Mouse (Mus musculus) limb, embryonic 15.5 days (tissue): ENCODE results near the gene Mlec. TPM values are rescaled to one million over a fixed set of nuclear protein-coding genes. Genes with fewer than 3 reads are reported as not detected.
"Not testable (repeated sequence)": the region's sequence is repeated elsewhere in the genome, so short reads cannot be mapped to it uniquely, and the experiment has no call there.

Source experiments
- ATAC-seq: fragments of 200-750 bp; cut with Nextera tagmentation; 2 replicates; pipeline ENCODE4 v1.8.0; 2017; ENCODE audit warnings: low read depth, moderate TSS enrichment; ENCODE audit not compliant: insufficient number of reproducible peaks, low FRiP score, low TSS enrichment
- H3K27ac ChIP-seq: fragments of 300-500 bp; sonication (generic); 2 replicates; pipeline ENCODE4 v1.5.1; 2015; ENCODE audit warnings: moderate library complexity, mild to moderate bottlenecking, inconsistent platforms
- H3K27me3 ChIP-seq: fragments of 300-500 bp; sonication (generic); 2 replicates; pipeline ENCODE4 v1.6.1; 2015; ENCODE audit warnings: inconsistent platforms
- H3K36me3 ChIP-seq: fragments of 300-500 bp; sonication (generic); 2 replicates; pipeline ENCODE4 v1.6.1; 2015; ENCODE audit warnings: inconsistent platforms
- H3K4me1 ChIP-seq: fragments of 300-500 bp; sonication (generic); 2 replicates; pipeline ENCODE4 v1.6.1; 2015; ENCODE audit warnings: inconsistent platforms
- H3K4me2 ChIP-seq: fragments of 300-500 bp; sonication (generic); 2 replicates; pipeline ENCODE4 v1.6.1; 2015; ENCODE audit warnings: mild to moderate bottlenecking, inconsistent platforms
- H3K4me3 ChIP-seq: fragments of 300-500 bp; sonication (generic); 2 replicates; pipeline ENCODE4 v1.5.1; 2015; ENCODE audit warnings: mild to moderate bottlenecking, inconsistent platforms
- H3K9ac ChIP-seq: fragments of 300-500 bp; sonication (generic); 2 replicates; pipeline ENCODE4 v1.6.1; 2015; ENCODE audit warnings: inconsistent platforms
- H3K9me3 ChIP-seq: fragments of 300-500 bp; sonication (generic); 2 replicates; pipeline ENCODE4 v1.6.1; 2016; ENCODE audit warnings: inconsistent platforms
- WGBS: fragments of 180-500 bp; shearing (Covaris S2); methylation state at CpG from one replicate; pipeline ENCODE4 v1.1.7; 2015; 5-methylcytosine and 5-hydroxymethylcytosine counted together
- polyA plus RNA-seq: library from polyadenylated mRNA; unstranded; fragments of >200 nt; fragmentation: Nextera tagmentation; extraction: Ambion mirVana; gene quantifications from 2 replicates; pipeline ENCODE4 v1.2.1, GENCODE M21; 2015

Gene Mlec
- polyA plus RNA-seq, 1 experiment from 2014 or later = 97.9 TPM

- no peak for ATAC-seq
- 0 out of 2 replicates have a peak overlapping the region, but pooled peaks have one; percentile 25 for H3K4me2 ChIP-seq
Measured at GRCm38 (mm10) chr5:115168641-115169415, 10.8 kb upstream of the Mlec start.

DNA sequence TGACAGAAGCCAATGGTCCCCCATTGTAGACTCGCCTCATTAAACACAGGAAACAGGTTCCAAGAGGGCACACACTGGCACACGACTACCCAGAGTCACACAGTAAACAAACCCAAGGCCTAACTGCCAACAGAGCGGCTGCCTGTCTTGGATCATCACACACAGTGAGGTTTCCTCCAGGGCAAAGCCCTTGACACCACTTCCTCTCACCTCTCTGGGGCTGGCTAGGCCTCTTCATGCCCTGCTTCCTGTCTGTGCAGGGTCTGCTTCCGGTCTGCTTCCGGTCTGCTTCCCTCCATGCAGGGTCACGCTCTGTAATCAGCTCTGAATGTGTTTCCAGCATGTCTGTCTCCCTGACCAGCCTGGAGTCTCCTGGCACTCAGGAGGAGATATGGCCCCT is 9.4 kb upstream of the Mlec start:
- Histone ChIP-seq H3K9ac (no peak overlapping the region), H3K27ac (no peak overlapping the region), H3K4me1 (peaks cover 26% of the 10 kb centered on the region), H3K4me2 (no peak overlapping the region), H3K36me3 (no peaks in the 10 kb centered on the region), H3K4me3 (no peak overlapping the region), H3K9me3 (no peaks in the 10 kb centered on the region), H3K27me3 (no peaks in the 10 kb centered on the region)
- 56% methylated on average over 6 of the region's 6 CpGs for WGBS
- ATAC-seq = no peak

More at GRCm38 (mm10) chr5:115168641-115169415, 10.8 kb upstream of the Mlec start:
- Histone ChIP-seq H3K9me3 (no peaks in the 10 kb centered on the region), H3K9ac (no peak overlapping the region), H3K36me3 (no peaks in the 10 kb centered on the region), H3K4me3 (peak overlapping the region; percentile 0; the same call in 1 of the 2 replicates), H3K27me3 (no peaks in the 10 kb centered on the region), H3K27ac (no peak overlapping the region), H3K4me1 (peaks cover 17% of the 10 kb centered on the region)
- 20% methylated on average over 27 of the region's 27 CpGs for WGBS

GRCm38 (mm10) chr5:115166815-115167194 is 8.8 kb upstream of the Mlec start:
- WGBS = 82% methylated on average over 7 of the region's 7 CpGs

GRCm38 (mm10) chr5:115165895-115166814 is 8.2 kb upstream of the Mlec start:
- H3K27me3 ChIP-seq = no peaks in the 10 kb centered on the region
- WGBS = 49% methylated on average over 11 of the region's 11 CpGs
- peaks cover 30% of the 10 kb centered on the region for H3K4me1 ChIP-seq
- no peak overlapping the region for H3K27ac ChIP-seq
- no peaks in the 10 kb centered on the region for H3K36me3 ChIP-seq
- H3K9ac ChIP-seq = no peak overlapping the region
- no peak overlapping the region for H3K4me3 ChIP-seq
- no peaks in the 10 kb centered on the region for H3K9me3 ChIP-seq
- ATAC-seq = no peak
- H3K4me2 ChIP-seq = no peak overlapping the region

More at GRCm38 (mm10) chr5:115166815-115167194, 8.8 kb upstream of the Mlec start:
- Histone ChIP-seq H3K4me1 (peaks cover 26% of the 10 kb centered on the region), H3K4me2 (no peak overlapping the region), H3K4me3 (no peak overlapping the region), H3K27me3 (no peaks in the 10 kb centered on the region), H3K27ac (no peak overlapping the region), H3K9ac (no peak overlapping the region), H3K9me3 (no peaks in the 10 kb centered on the region), H3K36me3 (no peaks in the 10 kb centered on the region)
- no peak for ATAC-seq

GRCm38 (mm10) chr5:115165351-115165750 is 7.4 kb upstream of the Mlec start:
- Histone ChIP-seq H3K4me2 (no peak overlapping the region), H3K4me1 (peaks cover 35% of the 10 kb centered on the region)

DNA sequence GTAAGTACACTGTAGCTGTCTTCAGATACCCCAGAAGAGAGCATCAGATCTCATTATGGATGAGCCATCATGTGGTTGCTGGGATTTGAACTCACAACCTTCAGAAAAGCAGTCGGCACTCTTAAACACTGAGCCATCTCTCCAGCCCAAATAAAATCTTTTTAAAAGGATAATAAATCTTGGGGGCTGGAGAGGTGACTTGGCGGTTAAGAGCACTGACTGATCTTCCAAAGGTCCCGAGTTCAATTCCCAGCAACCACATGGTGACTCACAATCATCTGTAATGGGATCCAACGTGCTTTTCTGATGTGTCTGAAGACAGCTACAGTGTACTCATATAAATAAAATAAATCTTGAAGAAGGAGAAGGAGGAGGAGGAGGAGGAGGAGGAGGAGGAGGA is 6.5 kb upstream of the Mlec start:
- H3K9me3 ChIP-seq, H3K36me3 ChIP-seq, ATAC-seq, H3K27me3 ChIP-seq, H3K27ac ChIP-seq, H3K4me3 ChIP-seq, H3K4me2 ChIP-seq, H3K9ac ChIP-seq: not testable (repeated sequence)
- 75% methylated on average over 4 of the region's 4 CpGs for WGBS
- peaks cover 35% of the 10 kb centered on the region for H3K4me1 ChIP-seq

More at GRCm38 (mm10) chr5:115165351-115165750, 7.4 kb upstream of the Mlec start:
- 56% methylated on average over 9 of the region's 9 CpGs for WGBS
- ATAC-seq = no peak
- no peaks in the 10 kb centered on the region for H3K27me3 ChIP-seq
- no peaks in the 10 kb centered on the region for H3K9me3 ChIP-seq
- no peak overlapping the region for H3K4me3 ChIP-seq
- no peak overlapping the region for H3K27ac ChIP-seq
- H3K9ac ChIP-seq = no peak overlapping the region
- no peaks in the 10 kb centered on the region for H3K36me3 ChIP-seq

- ATAC-seq = no peak
- H3K4me1 ChIP-seq = peaks cover 33% of the 10 kb centered on the region
- H3K27ac ChIP-seq = no peak overlapping the region
- WGBS = 39% methylated on average over 8 of the region's 8 CpGs
- no peaks in the 10 kb centered on the region for H3K9me3 ChIP-seq
- no peaks in the 10 kb centered on the region for H3K36me3 ChIP-seq
- H3K27me3 ChIP-seq = no peaks in the 10 kb centered on the region
- H3K9ac ChIP-seq = no peak overlapping the region
- peak overlapping the region; percentile 19; the same call in 1 of the 2 replicates for H3K4me2 ChIP-seq
- no peak overlapping the region for H3K4me3 ChIP-seq
Measured at GRCm38 (mm10) chr5:115163563-115163962, 5.6 kb upstream of the Mlec start.

- not testable (repeated sequence) for H3K9me3 ChIP-seq, H3K27ac ChIP-seq, H3K9ac ChIP-seq, ATAC-seq, H3K27me3 ChIP-seq, H3K4me2 ChIP-seq, H3K36me3 ChIP-seq, H3K4me3 ChIP-seq
- peaks cover 31% of the 10 kb centered on the region for H3K4me1 ChIP-seq
- WGBS = 75% methylated on average over 1 of the region's 1 CpGs
Measured at GRCm38 (mm10) chr5:115161940-115162279, 3.9 kb upstream of the Mlec start.

DNA sequence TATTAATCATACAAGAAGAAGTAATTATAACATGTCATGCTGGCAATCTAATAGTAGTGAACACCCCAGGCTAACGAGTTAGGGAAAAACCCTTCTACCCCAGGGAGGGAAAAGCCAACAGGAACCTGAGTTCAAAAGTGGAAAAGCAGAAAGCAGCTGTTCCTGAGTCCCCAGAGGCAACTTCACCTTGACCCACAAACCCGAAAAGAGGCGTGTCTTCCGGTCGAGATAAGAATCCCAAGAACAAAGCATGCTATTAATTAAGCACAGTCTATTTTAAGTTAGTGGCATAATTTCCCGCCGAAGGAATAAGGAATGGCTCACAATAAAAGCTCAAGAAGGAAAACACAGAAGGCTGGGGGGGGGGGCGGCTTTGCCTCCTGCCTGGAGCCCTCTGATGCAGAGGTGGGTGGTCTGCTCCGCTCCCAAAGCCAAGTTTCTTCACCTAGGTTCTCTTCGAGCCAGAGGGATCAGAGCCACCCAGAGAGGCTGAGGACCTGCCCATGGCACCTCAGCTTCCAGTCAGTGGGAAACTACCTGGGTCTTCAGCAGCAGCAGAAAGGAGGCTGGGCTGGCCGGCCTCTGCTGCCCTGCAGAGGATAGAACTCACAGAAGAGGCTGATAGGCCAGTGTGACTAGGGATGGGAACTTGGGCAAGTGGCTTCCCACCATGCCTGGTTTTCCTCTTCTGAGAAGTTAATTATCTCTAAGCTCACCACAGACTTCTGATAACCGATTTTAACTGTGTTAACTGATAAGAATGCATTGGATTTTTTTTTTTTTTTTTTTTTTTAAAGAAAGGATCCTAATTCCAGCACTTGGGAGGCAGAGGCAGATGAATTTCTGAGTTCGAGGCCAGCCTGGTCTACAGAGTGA is 3.3 kb upstream of the Mlec start:
- H3K27me3 ChIP-seq = no peaks in the 10 kb centered on the region
- no peaks in the 10 kb centered on the region for H3K36me3 ChIP-seq
- H3K4me2 ChIP-seq = no peak overlapping the region
- peaks cover 31% of the 10 kb centered on the region for H3K4me1 ChIP-seq
- H3K27ac ChIP-seq = peak overlapping the region; percentile 22; the same call in 1 of the 2 replicates
- H3K9me3 ChIP-seq = no peaks in the 10 kb centered on the region
- no peak overlapping the region for H3K4me3 ChIP-seq
- H3K9ac ChIP-seq = 0 out of 2 replicates have a peak overlapping the region, but pooled peaks have one; percentile 4
- no peak for ATAC-seq
- WGBS = 20% methylated on average over 13 of the region's 13 CpGs

GRCm38 (mm10) chr5:115160655-115161054 is 2.7 kb upstream of the Mlec start:
- peaks cover 31% of the 10 kb centered on the region for H3K4me1 ChIP-seq
- no peaks in the 10 kb centered on the region for H3K9me3 ChIP-seq
- no peak for ATAC-seq
- H3K4me3 ChIP-seq = no peak overlapping the region
- no peak overlapping the region for H3K27ac ChIP-seq
- H3K4me2 ChIP-seq = no peak overlapping the region
- 54% methylated on average over 6 of the region's 6 CpGs for WGBS
- H3K36me3 ChIP-seq = no peaks in the 10 kb centered on the region
- H3K9ac ChIP-seq = no peak overlapping the region
- H3K27me3 ChIP-seq = no peaks in the 10 kb centered on the region

- Histone ChIP-seq H3K27ac (peak overlapping the region; percentile 98), H3K9me3 (no peaks in the 10 kb centered on the region), H3K9ac (peak overlapping the region; percentile 52), H3K27me3 (no peaks in the 10 kb centered on the region), H3K4me3 (peak overlapping the region; percentile 99), H3K4me1 (peaks cover 46% of the 10 kb centered on the region), H3K4me2 (peak overlapping the region; percentile 64), H3K36me3 (no peaks in the 10 kb centered on the region)
- 36% methylated on average over 12 of the region's 12 CpGs for whole genome bisulfite sequencing
- ATAC-seq = no peak
Measured at GRCm38 (mm10) chr5:115159165-115159564, 1.2 kb upstream of the Mlec start.
